Mouse (Mus musculus) stomach, postnatal 0 days (tissue): ENCODE results near the gene Mettl7a1.
"Not testable (repeated sequence)": the region's sequence is repeated elsewhere in the genome, so short reads cannot be mapped to it uniquely, and the experiment has no call there.

Experiments
- CTCF ChIP-seq: IDR thresholded peaks from 2 replicates; pipeline ENCODE4 v1.5.1; 2016; ENCODE audit warnings: antibody characterized with exemption, low read depth, mild to moderate bottlenecking, moderate library complexity
- EP300 ChIP-seq: optimal IDR thresholded peaks from 2 replicates; pipeline ENCODE3; 2016; ENCODE audit warnings: antibody characterized with exemption

GRCm38 (mm10) chr15:100341314-100341980, 37.5 kb downstream of the Mettl7a1 start:
- not testable (repeated sequence) for TF ChIP-seq CTCF, EP300
